Mouse (Mus musculus): ENCODE data around the gene Ulk4. TPM values are rescaled to one million over a fixed set of nuclear protein-coding genes. Genes with fewer than 3 reads are reported as not detected.

Ulk4 gene
- polyA plus RNA-seq, 1 experiment from 2014 or later, result 23.2 TPM

DNA sequence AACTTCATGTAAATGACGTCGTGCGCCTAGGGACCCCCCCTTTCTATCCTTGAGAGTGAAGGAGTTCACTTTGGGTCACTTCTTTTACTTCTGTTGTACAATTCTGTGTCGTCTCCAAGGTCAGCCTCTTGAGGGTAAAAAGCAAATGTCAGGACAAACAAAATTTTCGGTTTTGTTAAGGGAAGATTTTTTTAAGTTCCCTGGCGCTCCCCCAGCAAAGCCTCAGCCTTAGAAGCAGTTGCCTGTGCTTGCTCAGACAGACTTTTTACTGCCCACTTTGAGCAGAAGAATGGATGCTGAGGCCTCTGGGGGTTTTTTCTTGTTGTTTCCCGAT lies 21.0 kb upstream of the Ulk4 start:
- 3% methylated on average over 7 of the region's 7 CpGs for WGBS (ENCODE audit: insufficient replicate concordance)
- ATAC-seq, result no peak

DNA sequence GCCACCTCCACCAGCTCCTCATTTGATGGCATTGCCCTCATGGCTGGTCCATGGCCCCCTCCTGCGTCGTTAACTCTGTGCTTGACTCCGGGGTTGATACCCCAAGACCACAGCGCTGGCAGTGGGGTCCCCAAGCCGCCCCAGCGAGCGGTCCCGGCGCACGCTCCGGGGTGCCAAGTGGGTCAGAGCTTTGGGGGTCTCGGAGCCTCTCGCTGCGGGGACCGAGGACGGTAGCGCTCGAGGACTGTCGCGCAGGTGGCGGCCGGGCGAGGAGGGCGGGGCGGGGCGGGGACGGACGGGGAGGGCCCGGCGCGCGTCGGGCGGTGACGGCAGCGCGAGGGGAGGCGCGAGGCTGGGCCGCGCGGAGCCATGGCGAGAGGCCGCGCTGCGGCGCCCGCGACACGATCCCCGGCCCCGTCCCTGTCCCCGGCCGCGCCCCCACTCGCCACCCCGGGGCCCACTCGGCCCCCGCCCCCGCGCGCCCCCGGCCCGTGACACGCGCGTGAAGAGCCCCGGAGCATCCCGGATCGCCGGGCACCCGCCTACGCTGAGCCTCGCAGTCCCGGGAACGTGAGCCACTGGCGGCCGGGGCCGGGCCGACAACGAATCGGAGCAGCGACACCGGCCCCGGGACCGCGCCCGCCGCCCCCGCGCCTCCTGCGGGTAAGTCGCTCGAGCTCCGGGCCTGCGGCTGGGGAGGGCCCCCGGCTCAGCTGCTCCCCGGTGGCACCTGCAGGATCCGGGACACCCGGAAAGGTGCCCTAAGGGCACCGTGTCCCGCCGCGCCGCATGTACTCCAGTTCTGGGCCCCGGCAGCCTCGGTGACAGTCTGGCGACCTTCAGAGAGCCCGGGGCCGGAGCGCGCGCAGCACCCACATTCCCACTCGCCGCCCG lies 20.4 kb upstream of the Ulk4 start, which contains the start of gene Trak1:
Gene Trak1 (plus strand): TSS at position 332 of the 894 bp plus-strand sequence.
- Histone ChIP-seq H3K27ac (ENCODE audit: low read depth) (peak within 1 kb of the TSS; percentile 86), H3K9ac (replicated peaks) (peak within 1 kb of the TSS; percentile 91), H3K27me3 (ENCODE audit: insufficient read depth, low read length) (peaks cover 9% of the 10 kb centered on the region; the same call in 1 of the 2 replicates), H3K4me3 (ENCODE audit: low read depth, low read length) (peak within 1 kb of the TSS; percentile 82), H3K9me3 (ENCODE audit: low read length) (no peaks in the 10 kb centered on the region), H3K36me3 (replicated peaks; ENCODE audit: insufficient read depth, low read length) (no peaks in the 10 kb centered on the region), H3K4me2 (ENCODE audit: low read depth, low read length) (peak within 1 kb of the TSS; percentile 93), H3K4me1 (ENCODE audit: insufficient read depth) (peaks cover 41% of the 10 kb centered on the region)
- 0% methylated on average over 39 of the region's 116 CpGs for WGBS (ENCODE audit: insufficient replicate concordance)
- peak; percentile 82 for DNase-seq
- TF ChIP-seq EP300 (IDR thresholded peaks at IDR 0.05; ENCODE audit: low read depth) (no peak), CTCF (IDR thresholded peaks at IDR 0.05; ENCODE audit: low read depth) (no peak)
- ATAC-seq, result peak; percentile 92

More for the DNA sequence above, 21.0 kb upstream of the Ulk4 start:
- peaks cover 41% of the 10 kb centered on the region for H3K4me1 ChIP-seq (ENCODE audit: insufficient read depth)
- H3K27me3 ChIP-seq (ENCODE audit: insufficient read depth, low read length), result peaks cover 9% of the 10 kb centered on the region; the same call in 1 of the 2 replicates
- peak overlapping the region; percentile 82 for H3K4me3 ChIP-seq (ENCODE audit: low read depth, low read length)
- no peaks in the 10 kb centered on the region for H3K9me3 ChIP-seq (ENCODE audit: low read length)
- TF ChIP-seq EP300 (IDR thresholded peaks at IDR 0.05; ENCODE audit: low read depth), result no peak
- TF ChIP-seq CTCF (IDR thresholded peaks at IDR 0.05; ENCODE audit: low read depth), result no peak
- H3K9ac ChIP-seq (replicated peaks), result peak overlapping the region; percentile 91
- peak overlapping the region; percentile 86 for H3K27ac ChIP-seq (ENCODE audit: low read depth)
- peak overlapping the region; percentile 93 for H3K4me2 ChIP-seq (ENCODE audit: low read depth, low read length)
- no peaks in the 10 kb centered on the region for H3K36me3 ChIP-seq (replicated peaks; ENCODE audit: insufficient read depth, low read length)
- no peak for DNase-seq

- TF ChIP-seq EP300 (IDR thresholded peaks at IDR 0.05; ENCODE audit: low read depth) (no peak), CTCF (IDR thresholded peaks at IDR 0.05; ENCODE audit: low read depth) (no peak)
- H3K27me3 ChIP-seq (ENCODE audit: insufficient read depth, low read length), result peaks cover 9% of the 10 kb centered on the region; the same call in 1 of the 2 replicates
Measured at GRCm38 (mm10) chr9:121295221-121295620, 18.2 kb upstream of the Ulk4 start.

GRCm38 (mm10) chr9:121293187-121293586 lies 16.2 kb upstream of the Ulk4 start:
- H3K9ac ChIP-seq (replicated peaks), result no peak overlapping the region
- DNase-seq (no peak), ATAC-seq (no peak)
- H3K36me3 ChIP-seq (replicated peaks; ENCODE audit: insufficient read depth, low read length), result no peaks in the 10 kb centered on the region
- 72% methylated on average over 7 of the region's 7 CpGs for WGBS (ENCODE audit: insufficient replicate concordance)
- peaks cover 9% of the 10 kb centered on the region; the same call in 1 of the 2 replicates for H3K27me3 ChIP-seq (ENCODE audit: insufficient read depth, low read length)
- H3K4me3 ChIP-seq (ENCODE audit: low read depth, low read length), result no peak overlapping the region
- TF ChIP-seq CTCF (IDR thresholded peaks at IDR 0.05; ENCODE audit: low read depth), result no peak
- no peak for TF ChIP-seq EP300 (IDR thresholded peaks at IDR 0.05; ENCODE audit: low read depth)
- H3K4me2 ChIP-seq (ENCODE audit: low read depth, low read length), result no peak overlapping the region
- peaks cover 4% of the 10 kb centered on the region; the same call in 1 of the 2 replicates for H3K9me3 ChIP-seq (ENCODE audit: low read length)
- no peak overlapping the region for H3K27ac ChIP-seq (ENCODE audit: low read depth)
- peaks cover 6% of the 10 kb centered on the region for H3K4me1 ChIP-seq (ENCODE audit: insufficient read depth)

More at GRCm38 (mm10) chr9:121295221-121295620, 18.2 kb upstream of the Ulk4 start:
- WGBS (ENCODE audit: insufficient replicate concordance), result 69% methylated on average over 7 of the region's 7 CpGs
- H3K4me2 ChIP-seq (ENCODE audit: low read depth, low read length), result no peak overlapping the region
- no peak overlapping the region for H3K4me3 ChIP-seq (ENCODE audit: low read depth, low read length)
- ATAC-seq, result no peak
- no peak for DNase-seq
- H3K27ac ChIP-seq (ENCODE audit: low read depth), result no peak overlapping the region
- H3K4me1 ChIP-seq (ENCODE audit: insufficient read depth), result peaks cover 27% of the 10 kb centered on the region
- H3K36me3 ChIP-seq (replicated peaks; ENCODE audit: insufficient read depth, low read length), result no peaks in the 10 kb centered on the region
- H3K9ac ChIP-seq (replicated peaks), result no peak overlapping the region
- no peaks in the 10 kb centered on the region for H3K9me3 ChIP-seq (ENCODE audit: low read length)

DNA sequence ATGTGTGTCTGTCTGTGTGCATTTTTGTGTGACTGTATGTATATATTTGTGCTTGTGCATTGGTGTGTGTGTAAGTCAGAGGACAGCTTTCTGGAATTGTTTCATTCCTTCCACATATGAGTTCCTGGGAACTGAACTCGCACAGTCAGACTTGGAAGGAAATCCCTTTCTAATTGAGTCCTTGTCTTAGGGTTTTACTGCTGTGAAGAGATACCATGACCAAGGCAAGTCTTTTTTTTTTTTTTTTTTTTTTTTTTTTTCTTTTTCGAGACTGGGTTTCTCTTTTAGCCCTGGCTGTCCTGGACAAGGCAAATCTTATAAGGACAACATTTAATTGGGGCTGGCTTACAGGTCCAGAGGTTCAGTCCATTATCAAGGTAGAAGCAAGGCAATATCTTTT lies 14.3 kb upstream of the Ulk4 start:
- ATAC-seq (no peak), DNase-seq (no peak)
- peaks cover 4% of the 10 kb centered on the region; the same call in 1 of the 2 replicates for H3K9me3 ChIP-seq (ENCODE audit: low read length)
- no peak overlapping the region for H3K27ac ChIP-seq (ENCODE audit: low read depth)
- H3K4me2 ChIP-seq (ENCODE audit: low read depth, low read length), result no peak overlapping the region
- 65% methylated on average over 2 of the region's 2 CpGs for WGBS (ENCODE audit: insufficient replicate concordance)
- H3K27me3 ChIP-seq (ENCODE audit: insufficient read depth, low read length), result peaks cover 2% of the 10 kb centered on the region; the same call in 1 of the 2 replicates
- peaks cover 1% of the 10 kb centered on the region; the same call in 1 of the 2 replicates for H3K4me1 ChIP-seq (ENCODE audit: insufficient read depth)
- H3K4me3 ChIP-seq (ENCODE audit: low read depth, low read length), result no peak overlapping the region
- no peak overlapping the region for H3K9ac ChIP-seq (replicated peaks)
- TF ChIP-seq EP300 (IDR thresholded peaks at IDR 0.05; ENCODE audit: low read depth) (no peak), CTCF (IDR thresholded peaks at IDR 0.05; ENCODE audit: low read depth) (no peak)
- no peaks in the 10 kb centered on the region for H3K36me3 ChIP-seq (replicated peaks; ENCODE audit: insufficient read depth, low read length)

DNA sequence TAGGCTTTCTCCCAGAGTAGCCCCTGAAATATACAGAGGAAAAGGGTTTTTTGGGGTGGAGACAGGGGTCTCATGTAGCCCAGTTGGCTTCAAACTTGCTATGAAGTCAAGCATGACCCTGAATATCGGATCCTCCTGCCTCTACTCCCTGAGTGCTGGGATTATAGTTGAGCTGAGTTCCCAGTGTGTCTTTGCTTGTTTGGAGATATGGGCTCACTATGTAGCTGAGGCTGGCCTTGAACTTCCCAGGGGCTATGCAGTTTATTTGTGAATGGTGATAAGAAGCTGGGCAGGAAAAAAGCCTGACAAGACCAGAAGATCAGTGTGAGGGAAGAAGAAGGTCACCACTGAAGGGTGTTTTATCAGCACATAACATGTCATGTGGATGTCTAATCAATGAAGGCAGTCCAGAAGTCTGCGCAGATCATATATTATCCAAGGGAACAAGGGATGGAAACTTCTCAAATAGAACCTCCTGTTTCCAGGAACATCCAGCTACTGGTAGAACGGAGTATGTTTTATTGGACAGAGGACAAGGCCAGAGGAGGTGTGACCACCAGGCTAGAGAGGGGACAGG lies 9.4 kb upstream of the Ulk4 start:
- peak overlapping the region; percentile 70 for H3K4me2 ChIP-seq (ENCODE audit: low read depth, low read length)
- H3K4me1 ChIP-seq (ENCODE audit: insufficient read depth), result peaks cover 8% of the 10 kb centered on the region; the same call in 1 of the 2 replicates
- DNase-seq (no peak), ATAC-seq (peak; percentile 68)
- 43% methylated on average over 3 of the region's 3 CpGs for WGBS (ENCODE audit: insufficient replicate concordance)
- H3K9ac ChIP-seq (replicated peaks), result peak overlapping the region; percentile 39
- peak overlapping the region; percentile 40 for H3K4me3 ChIP-seq (ENCODE audit: low read depth, low read length)
- no peak; the same call in 1 of the 2 replicates for TF ChIP-seq EP300 (IDR thresholded peaks at IDR 0.05; ENCODE audit: low read depth)
- TF ChIP-seq CTCF (IDR thresholded peaks at IDR 0.05; ENCODE audit: low read depth), result no peak
- peaks cover 4% of the 10 kb centered on the region; the same call in 1 of the 2 replicates for H3K9me3 ChIP-seq (ENCODE audit: low read length)
- no peaks in the 10 kb centered on the region for H3K36me3 ChIP-seq (replicated peaks; ENCODE audit: insufficient read depth, low read length)
- no peaks in the 10 kb centered on the region for H3K27me3 ChIP-seq (ENCODE audit: insufficient read depth, low read length)
- peak overlapping the region; percentile 31; the same call in 1 of the 2 replicates for H3K27ac ChIP-seq (ENCODE audit: low read depth)

Data from liver, postnatal 0 days (tissue).